Mouse (Mus musculus): ENCODE measurements around the gene AU022252.

Gene AU022252

GRCm38 (mm10) chr4:119244468-119245240, 12.1 kb upstream of the AU022252 start:
- peak; percentile 39 for DNase-seq (ENCODE audit: low spot score)

- no peak for DNase-seq (ENCODE audit: low spot score)
Observed at GRCm38 (mm10) chr4:119242571-119242970, 10.1 kb upstream of the AU022252 start.

- no peak for DNase-seq (ENCODE audit: low spot score)
Observed at GRCm38 (mm10) chr4:119241664-119242063, 9.2 kb upstream of the AU022252 start.

- DNase-seq (ENCODE audit: low spot score) = peak; percentile 35
Observed at GRCm38 (mm10) chr4:119239181-119239682, 6.7 kb upstream of the AU022252 start.

GRCm38 (mm10) chr4:119238661-119239060, 6.1 kb upstream of the AU022252 start:
- DNase-seq (ENCODE audit: low spot score) = no peak

- DNase-seq (ENCODE audit: low spot score) = no peak
Observed at GRCm38 (mm10) chr4:119234348-119234747, 1.8 kb upstream of the AU022252 start.

GRCm38 (mm10) chr4:119233256-119233901, 867 bp upstream of the AU022252 start:
- peak; percentile 48 for DNase-seq (ENCODE audit: low spot score)

GRCm38 (mm10) chr4:119226751-119227150, 5.8 kb downstream of the AU022252 start:
- no peak for DNase-seq (ENCODE audit: low spot score)

GRCm38 (mm10) chr4:119225719-119226118, 6.8 kb downstream of the AU022252 start:
- no peak for DNase-seq (ENCODE audit: low spot score)

GRCm38 (mm10) chr4:119224534-119224933, 8.0 kb downstream of the AU022252 start:
- DNase-seq (ENCODE audit: low spot score) = no peak

GRCm38 (mm10) chr4:119223696-119224095, 8.8 kb downstream of the AU022252 start:
- DNase-seq (ENCODE audit: low spot score) = no peak

GRCm38 (mm10) chr4:119218169-119218568, 14.3 kb downstream of the AU022252 start, which contains the start of gene Tmem269:
Gene Tmem269 (minus strand): TSS chr4:119218217.
- DNase-seq (ENCODE audit: low spot score) = no peak

- no peak for DNase-seq (ENCODE audit: low spot score)
Observed at GRCm38 (mm10) chr4:119216667-119217066, 15.8 kb downstream of the AU022252 start.

GRCm38 (mm10) chr4:119204672-119205071, 27.8 kb downstream of the AU022252 start:
- DNase-seq (ENCODE audit: low spot score) = no peak

- no peak for DNase-seq (ENCODE audit: low spot score)
Observed at GRCm38 (mm10) chr4:119198105-119198504, 34.4 kb downstream of the AU022252 start.

- no peak for DNase-seq (ENCODE audit: low spot score)
Observed at GRCm38 (mm10) chr4:119195582-119196320, 36.8 kb downstream of the AU022252 start.

GRCm38 (mm10) chr4:119194909-119195581, 37.5 kb downstream of the AU022252 start, which contains the start of gene Svbp:
Gene Svbp (plus strand): TSS chr4:119195306.
- peak; percentile 90 for DNase-seq (ENCODE audit: low spot score)

GRCm38 (mm10) chr4:119192757-119193156, 39.8 kb downstream of the AU022252 start:
- DNase-seq (ENCODE audit: low spot score) = no peak

- no peak for DNase-seq (ENCODE audit: low spot score)
Observed at GRCm38 (mm10) chr4:119191273-119191672, 41.2 kb downstream of the AU022252 start.

- DNase-seq (ENCODE audit: low spot score) = no peak
Observed at GRCm38 (mm10) chr4:119190618-119191017, 41.9 kb downstream of the AU022252 start.

- no peak for DNase-seq (ENCODE audit: low spot score)
Observed at GRCm38 (mm10) chr4:119189864-119190263, 42.6 kb downstream of the AU022252 start, which contains the start of gene Ermap. Gene Ermap (minus strand): TSS chr4:119190011.

GRCm38 (mm10) chr4:119189392-119189791, 43.1 kb downstream of the AU022252 start:
- DNase-seq (ENCODE audit: low spot score) = no peak
